Mouse (Mus musculus) heart, postnatal 25 days (tissue): ENCODE measurements around the gene Neurl4. TPM values are rescaled to one million over a fixed set of nuclear protein-coding genes. Genes with fewer than 3 reads are reported as not detected.
"Not testable (repeated sequence)": the region's sequence is repeated elsewhere in the genome, so short reads cannot be mapped to it uniquely, and the experiment has no call there.

Source experiments
- DNase-seq: peaks from one replicate; pipeline ENCODE4 v3.0.0; 2022; ENCODE audit warnings: low spot score
- intact Hi-C: fragments of 180-260 bp; cut with DNase I; formaldehyde crosslinking; loops from one replicate; pipeline ENCODE4 v1.15.1; 2025
- total RNA-seq, 2 experiments: library from RNA; stranded (reverse); gene quantifications; 2 replicates each; pipeline ENCODE4 v1.2.3; 2021

Neurl4 gene
- total RNA-seq, 2 experiments from 2014 or later, result 44.9 to 46.0 TPM

DNA sequence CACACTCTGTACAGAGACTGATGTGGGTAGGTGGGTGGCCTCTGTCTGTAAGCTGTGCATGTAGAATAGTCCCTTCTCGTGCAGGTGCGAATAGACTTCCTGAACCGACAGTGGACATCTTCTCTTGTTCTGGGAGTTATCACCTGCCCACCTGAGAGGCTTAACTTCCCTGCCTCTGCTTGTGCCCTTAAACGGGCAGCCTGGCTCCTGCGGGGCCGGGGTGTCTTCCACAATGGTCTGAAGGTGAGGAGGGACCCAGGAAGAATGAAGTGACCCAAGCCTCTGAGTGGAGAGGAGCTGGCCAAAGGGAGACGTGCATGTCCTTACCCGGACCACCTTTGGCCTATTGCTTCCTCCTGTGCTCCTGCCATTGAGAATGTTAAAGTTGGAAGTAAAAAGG, 9.3 kb downstream of the Neurl4 start:
- no peak for DNase-seq
- intact Hi-C loops, result no loop called here

DNA sequence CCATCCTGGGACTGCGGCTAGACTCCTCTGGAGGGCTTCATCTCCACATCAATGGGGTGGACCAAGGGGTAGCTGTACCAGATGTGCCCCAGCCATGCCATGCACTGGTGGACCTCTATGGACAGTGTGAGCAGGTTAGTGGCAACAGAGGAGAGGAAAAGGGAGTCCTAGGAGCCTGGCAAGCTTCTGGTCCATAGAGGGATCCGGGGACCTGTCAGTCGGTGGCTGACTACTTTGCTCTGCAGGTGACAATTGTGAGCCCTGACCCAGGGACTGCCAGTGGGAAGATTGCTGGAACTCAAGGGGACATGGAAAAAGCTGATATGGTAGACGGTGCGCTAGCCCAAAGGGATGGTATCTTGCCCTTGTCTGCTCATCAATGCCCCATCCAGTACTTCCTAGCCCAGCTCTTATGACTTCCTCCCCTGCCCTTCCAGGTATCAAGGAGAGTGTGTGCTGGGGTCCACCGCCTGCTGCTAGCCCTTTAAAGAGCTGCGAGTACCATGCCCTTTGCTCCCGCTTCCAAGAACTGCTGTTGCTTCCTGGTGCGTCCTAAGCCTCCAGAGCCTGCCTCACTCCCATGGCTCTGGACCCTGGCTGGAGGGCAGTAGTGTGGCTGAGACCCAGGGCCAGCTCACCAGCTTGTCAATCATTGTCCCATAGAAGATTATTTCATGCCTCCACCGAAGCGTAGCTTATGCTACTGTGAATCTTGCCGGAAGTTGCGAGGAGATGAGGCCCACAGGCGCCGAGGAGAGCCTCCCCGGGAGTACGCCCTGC, 10.1 kb downstream of the Neurl4 start:
- no peak for DNase-seq

DNA sequence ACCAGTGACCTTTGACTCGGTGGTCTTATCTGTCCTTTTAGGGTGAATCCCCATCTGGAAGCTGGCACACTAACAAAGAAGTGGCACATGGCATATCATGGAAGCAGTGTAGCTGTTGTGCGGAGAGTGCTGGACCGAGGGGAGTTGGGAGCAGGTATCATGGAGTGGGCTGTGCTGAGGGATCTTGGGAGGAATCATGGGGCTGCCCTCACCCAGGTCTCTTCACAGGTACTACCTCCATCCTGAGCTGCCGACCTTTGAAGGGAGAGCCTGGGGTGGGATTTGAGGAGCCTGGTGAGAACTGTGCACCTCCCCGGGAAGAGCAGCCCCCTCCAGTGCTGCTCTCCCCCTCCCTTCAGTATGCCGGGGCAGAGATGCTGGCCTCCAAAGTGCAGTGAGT, 10.8 kb downstream of the Neurl4 start:
- DNase-seq, result no peak
- intact Hi-C loops, result no loop called here

More for the DNA sequence above, 10.1 kb downstream of the Neurl4 start:
- intact Hi-C loops, result no loop called here

DNA sequence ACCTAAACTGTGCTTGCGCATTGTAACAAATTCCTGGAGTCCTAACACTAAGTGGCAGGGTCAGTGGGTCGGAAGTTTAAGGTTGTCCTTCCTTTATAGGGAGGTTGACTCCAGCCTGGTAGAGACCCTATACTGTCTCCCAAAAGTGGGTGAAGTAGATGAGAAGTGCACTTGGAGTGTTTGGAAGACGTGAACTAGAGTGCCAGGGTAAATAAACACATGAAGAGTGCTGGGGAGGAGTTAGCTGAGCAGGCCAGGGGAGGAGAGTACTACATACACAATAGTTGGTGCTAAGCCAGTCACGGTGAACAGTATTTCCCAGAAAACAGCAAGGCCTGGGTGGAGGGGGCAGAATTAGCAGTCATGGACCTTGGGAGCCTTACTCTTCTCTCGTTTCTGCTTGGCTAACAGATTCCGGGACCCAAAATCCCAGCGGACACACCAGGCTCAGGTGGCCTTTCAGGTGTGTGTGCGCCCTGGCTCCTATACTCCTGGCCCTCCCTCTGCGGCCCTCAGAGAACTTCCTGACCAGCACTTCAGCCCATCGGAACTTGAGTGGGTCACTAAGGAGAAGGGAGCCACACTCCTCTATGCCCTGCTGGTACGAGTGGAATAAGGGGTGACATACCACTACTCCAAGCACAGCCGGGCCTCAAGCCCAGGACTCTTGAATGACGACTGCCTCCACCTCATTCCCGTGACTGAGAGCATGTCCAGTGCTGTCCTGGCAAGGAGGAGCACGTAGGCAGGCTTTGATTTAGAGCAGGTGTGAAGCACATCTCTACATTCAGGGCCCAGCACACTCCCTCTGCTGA, 12.1 kb downstream of the Neurl4 start:
- DNase-seq, result no peak
- intact Hi-C loops, result no loop called here

GRCm38 (mm10) chr11:69913554-69914371, 12.9 kb downstream of the Neurl4 start, which contains the start of gene Gps2:
Gene Gps2 (plus strand): TSS chr11:69913888.
- intact Hi-C loops, result no loop called here

DNA sequence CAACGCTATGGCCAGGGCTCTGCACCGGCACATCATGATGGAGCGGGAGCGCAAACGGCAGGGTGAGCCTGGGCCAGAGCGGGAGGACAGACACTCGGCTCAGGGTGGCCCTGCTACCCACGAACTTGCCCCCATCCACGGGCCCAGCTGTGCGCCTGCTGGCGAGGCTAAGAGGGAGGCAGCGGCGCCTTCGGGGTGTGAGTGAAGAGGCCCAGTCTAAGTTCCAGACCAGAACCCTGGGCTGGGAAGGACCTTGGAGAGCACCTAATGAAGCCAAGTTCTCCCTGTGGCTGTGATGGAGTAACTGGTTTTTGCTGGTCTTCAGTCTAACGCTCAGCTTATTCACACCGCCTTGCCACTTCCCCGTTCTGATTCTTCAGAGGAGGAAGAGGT, 13.5 kb downstream of the Neurl4 start:
- DNase-seq, result no peak
- intact Hi-C loops, result no loop called here

More at GRCm38 (mm10) chr11:69913554-69914371, 12.9 kb downstream of the Neurl4 start, which contains the start of gene Gps2:
- DNase-seq, result peak; percentile 86

- no peak for DNase-seq
- intact Hi-C loops, result loop anchor here (5.0 kb wide), 1 partner anchor 233 kb away; the partner anchor contains the start of gene Senp3
These were observed 14.1 kb downstream of the Neurl4 start for GRCm38 (mm10) chr11:69914917-69915430.

GRCm38 (mm10) chr11:69915667-69916627, 15.1 kb downstream of the Neurl4 start:
- intact Hi-C loops, result loop anchor here (5.0 kb wide), 1 partner anchor 234 kb away; the partner anchor contains the start of gene Senp3
- no peak for DNase-seq

DNA sequence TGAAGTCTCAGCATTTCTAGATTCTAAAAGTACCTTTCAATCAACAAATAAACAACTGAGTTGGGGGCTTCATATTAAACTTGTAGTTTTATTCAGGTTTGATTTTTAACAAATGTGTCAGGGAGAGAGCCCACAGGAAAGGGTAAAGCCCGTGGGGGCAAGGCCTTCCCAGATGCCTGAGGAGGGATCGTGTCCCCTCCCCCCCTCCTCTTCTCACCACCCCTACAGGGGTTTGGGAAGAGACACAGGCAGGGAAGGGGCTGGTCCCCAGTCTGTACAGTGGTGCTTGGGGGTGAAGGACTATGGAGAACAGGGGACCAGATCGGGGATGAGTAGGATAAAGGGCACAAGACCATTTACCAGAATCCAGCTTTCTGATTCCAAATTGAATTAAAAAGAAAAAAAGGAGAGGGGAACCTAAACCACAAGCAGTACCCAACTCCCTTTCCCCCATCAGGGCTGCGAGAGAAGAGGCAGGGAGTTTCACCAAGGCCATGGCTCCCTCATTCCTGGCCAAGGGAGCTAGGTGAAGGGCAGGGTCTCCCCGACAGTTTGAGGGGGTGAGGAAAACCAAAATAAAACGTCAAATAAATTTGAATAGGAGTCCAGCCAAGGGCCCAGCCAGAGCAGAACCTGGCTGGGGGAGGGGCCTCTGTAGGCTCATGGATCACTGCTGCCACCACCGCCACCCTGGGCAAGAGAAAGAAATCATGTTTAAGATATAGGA, 15.9 kb downstream of the Neurl4 start:
- intact Hi-C loops, result loop anchor here (5.0 kb wide), 1 partner anchor 235 kb away; the partner anchor contains the start of gene Senp3
- not testable (repeated sequence) for DNase-seq

DNA sequence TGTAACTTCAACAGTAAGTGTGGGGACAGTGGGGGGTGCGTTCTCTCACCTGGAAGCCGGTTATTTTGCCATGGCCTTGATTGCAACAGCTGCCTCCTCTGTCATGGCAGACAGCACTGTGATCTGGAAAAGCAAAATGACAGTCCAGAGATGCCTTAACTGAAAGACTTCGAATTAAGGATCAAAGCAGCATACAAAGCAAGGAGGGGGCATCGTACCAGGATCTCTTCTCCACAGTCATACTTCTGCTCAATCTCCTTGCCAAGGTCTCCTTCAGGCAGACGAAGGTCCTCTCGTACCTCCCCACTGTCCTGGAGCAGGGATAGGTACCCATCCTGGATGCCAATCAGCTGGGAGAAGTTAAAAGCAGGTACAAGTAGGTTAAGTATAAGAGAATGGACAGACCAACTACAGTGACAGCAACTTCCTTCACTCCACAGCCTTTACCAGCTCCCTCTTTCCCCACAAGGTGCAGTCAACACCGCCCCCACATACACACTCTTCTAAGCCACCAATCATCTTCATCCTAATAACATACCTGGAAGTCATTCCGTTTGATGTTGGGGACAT, 16.6 kb downstream of the Neurl4 start:
- DNase-seq, result no peak
- intact Hi-C loops, result loop anchor here (5.0 kb wide), 1 partner anchor 235 kb away; the partner anchor contains the start of gene Senp3

DNA sequence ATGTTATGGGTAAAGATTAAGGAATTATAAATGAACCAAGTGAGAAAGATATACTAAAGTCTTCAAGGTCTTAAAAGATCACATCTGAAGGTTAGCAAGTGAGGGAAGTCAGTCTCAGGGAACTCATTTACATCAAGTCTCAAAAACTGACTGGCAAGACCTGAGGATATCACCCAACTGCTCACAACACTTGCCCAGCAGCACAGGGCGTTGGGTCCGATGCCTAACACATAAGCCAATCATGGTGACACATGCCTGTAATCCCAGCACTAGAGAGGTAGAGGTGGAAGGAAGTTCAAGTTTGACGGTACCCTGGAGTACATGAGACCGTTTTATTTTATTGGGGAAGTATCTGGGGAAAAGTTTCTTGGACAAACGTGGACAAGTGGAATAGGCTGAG, 17.2 kb downstream of the Neurl4 start:
- DNase-seq, result no peak
- intact Hi-C loops, result loop anchor here (2.0 to 5.0 kb wide), 2 partner anchors 37 to 236 kb away; partner anchors contain the start of genes Kctd11 and Senp3

DNA sequence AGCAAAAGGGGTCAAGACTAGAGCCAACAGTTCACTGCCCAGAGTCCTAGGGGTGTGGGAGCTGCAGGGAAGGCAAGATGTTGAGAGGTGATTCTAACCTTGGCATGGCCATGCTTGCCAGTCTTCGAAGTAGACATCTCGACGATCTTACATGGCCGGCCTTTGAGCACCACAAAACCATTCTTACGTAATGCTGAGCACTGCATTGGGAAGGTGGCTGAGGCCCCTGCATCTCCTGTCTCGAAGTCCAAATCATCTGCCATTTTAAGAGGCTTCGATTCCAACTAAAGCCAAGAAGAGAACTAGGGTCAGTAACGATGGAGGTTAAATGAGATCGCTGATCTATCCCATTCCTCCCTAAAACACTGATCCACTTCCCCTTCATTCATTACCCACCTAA, 18.2 kb downstream of the Neurl4 start:
- intact Hi-C loops, result loop anchor here (2.0 to 5.0 kb wide), 2 partner anchors 38 to 237 kb away; partner anchors contain the start of genes Kctd11 and Senp3
- DNase-seq, result no peak

DNA sequence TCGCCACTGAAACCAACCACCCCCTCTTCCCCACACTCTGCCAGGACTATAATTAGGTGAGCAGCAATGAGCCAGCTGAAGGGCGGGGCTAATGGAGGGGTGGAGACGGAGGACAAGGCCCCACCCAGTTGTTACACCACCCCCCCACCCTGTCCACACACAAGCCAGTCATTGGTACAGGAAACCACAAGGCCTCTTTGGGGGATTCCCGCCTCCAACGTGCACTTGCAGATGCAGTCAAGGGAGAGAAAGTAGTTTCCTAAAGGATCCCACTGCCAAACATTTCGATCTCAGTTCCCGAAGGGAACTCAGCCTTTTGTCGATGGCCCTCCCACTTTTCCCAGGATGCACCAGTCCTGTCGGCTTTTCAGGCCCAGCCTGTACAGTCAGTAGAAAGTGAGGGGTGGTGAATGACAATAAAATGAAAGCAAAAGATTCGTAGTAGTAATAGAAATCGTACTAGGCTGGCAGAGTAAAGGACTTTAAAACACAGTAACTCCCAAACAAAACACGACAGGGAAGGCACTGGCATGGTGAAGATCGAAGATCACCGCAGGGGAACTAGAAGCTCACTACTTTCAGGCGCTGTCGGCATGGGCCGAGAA, 18.9 kb downstream of the Neurl4 start:
- intact Hi-C loops, result loop anchor here (2.0 to 5.0 kb wide), 2 partner anchors 39 to 237 kb away; partner anchors contain the start of genes Kctd11 and Senp3
- peak; percentile 71 for DNase-seq

DNA sequence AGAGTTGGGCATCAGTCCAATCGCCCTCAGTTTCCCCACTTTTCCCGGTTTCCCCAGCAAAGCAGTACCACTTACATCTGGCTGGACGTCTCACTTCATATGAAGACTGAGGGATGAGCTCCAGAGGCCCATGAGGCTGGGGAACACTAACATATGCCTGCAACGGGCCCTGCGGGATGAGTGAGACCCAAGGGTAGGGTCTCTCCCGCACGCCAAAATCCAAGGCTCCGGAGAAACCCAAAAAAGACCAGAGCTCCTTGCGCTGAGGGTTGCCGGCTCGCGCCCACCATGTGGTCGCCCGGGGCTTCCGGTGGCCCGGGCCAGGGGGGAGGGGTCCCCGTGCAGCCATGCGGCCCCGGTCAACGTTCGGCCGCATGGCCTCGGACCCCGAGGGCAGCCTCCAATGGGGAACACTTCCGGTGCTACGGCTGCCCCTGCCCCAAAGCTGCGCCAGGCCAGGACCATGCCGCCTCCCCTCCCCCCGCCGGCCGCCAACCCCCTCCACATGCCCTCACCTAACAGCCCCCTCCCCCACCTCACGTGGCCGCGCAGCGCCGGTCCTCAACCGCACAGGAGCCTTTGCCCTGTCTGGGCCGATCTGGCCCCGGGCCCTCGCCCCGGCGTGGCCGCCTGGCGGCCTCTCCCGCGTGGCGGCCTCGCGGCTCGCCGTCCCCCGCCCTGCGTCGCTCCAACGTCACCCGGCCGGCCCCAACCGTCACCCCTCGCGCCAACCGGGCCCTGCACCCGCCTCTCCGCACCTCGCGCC, 19.6 kb downstream of the Neurl4 start:
- no peak for DNase-seq
- intact Hi-C loops, result no loop called here

DNA sequence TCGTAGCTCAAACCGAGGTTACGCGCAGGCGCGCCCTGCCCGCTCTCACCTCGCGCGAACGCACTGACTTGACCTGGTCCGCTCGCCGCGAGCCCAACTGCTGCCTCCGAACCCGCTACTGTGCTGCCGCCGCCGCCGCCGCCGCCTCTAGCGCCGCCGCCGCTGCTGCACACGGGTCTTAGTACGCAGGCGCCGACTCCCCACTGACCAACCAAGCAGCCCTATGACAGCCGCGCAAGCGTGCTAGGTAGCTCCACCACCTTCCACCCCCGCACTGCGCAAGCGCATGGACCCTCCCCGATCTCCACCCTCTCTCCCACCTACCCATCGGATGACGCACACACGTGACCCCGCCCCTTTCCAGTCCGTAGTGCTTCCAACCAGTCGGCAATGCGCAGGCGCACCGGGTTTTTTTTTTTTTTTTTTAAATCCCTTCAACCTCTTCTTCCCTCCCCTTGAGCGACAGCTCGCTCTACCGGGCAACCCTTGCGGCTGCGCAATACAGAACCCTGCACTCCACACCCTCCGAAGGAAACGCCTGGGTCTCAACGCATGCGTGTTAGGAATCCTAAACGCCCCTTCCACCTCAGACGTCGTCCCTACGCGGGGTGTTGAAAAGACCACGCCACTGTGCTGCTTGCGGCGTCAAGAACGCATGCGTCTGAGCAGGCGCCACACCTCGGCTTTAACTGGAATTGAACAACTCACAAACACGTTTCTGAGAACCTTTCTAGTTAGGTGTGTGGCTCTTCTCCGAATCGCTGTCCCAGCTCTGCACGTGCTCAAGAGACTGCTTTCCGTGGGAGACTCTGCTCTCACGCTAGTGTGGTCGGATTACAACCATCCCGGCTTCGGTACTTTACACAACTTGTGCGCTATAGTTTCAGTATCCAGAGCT, 20.5 kb downstream of the Neurl4 start, which contains the start of gene Eif5a:
TSS of gene Eif5a (minus strand) at position 845 of the 898 bp plus-strand sequence.
- peak; percentile 100 for DNase-seq
- intact Hi-C loops, result loop anchor here (2.0 kb wide), 1 partner anchor 57 kb away; no protein-coding TSS in a partner anchor
